Mouse (Mus musculus) hematopoietic stem cell, adult 5-6 weeks (primary cell): Measurements from ENCODE around the gene 4930562C15Rik. TPM values are rescaled to one million over a fixed set of nuclear protein-coding genes. Genes with fewer than 3 reads are reported as not detected.
A peak's percentile ranks its signal among the peaks of the same experiment; 100 is the strongest.

ENCODE experiments used
- ATAC-seq, 2 experiments: fragments of 125-278 bp in 1 of 2; replicated peaks in 1 of 2; 2 replicates each; pipeline ENCODE4 v1.8.0; 2016 to 2017; ENCODE audit warnings: inconsistent platforms in 2 of 2, mild to moderate bottlenecking in 2 of 2, moderate number of reproducible peaks in 2 of 2, low read depth in 1 of 2, moderate TSS enrichment in 1 of 2; ENCODE audit not compliant: low FRiP score in 2 of 2, poor library complexity in 2 of 2, severe bottlenecking in 2 of 2, insufficient read depth in 1 of 2, low TSS enrichment in 1 of 2
- total RNA-seq: library from RNA; stranded (forward); fragments of 172-1452, 232-1000 nt; gene quantifications from 2 replicates; pipeline ENCODE4 v1.2.3, GENCODE M21; 2017

4930562C15Rik gene
- total RNA-seq, 1 experiment from 2014 or later: 3.4 TPM

GRCm38 (mm10) chr16:4904878-4905277 lies 69.7 kb downstream of the 4930562C15Rik start:
- no peak for ATAC-seq

GRCm38 (mm10) chr16:4905591-4905990 lies 70.4 kb downstream of the 4930562C15Rik start:
- ATAC-seq: no peak

- no peak for ATAC-seq
Measured at GRCm38 (mm10) chr16:4906559-4906958, 71.3 kb downstream of the 4930562C15Rik start.

- ATAC-seq: no peak
Measured at GRCm38 (mm10) chr16:4907386-4907785, 72.2 kb downstream of the 4930562C15Rik start.

GRCm38 (mm10) chr16:4907972-4908371 lies 72.8 kb downstream of the 4930562C15Rik start:
- peak; percentile 65 to 75; a peak in 3 of 4 replicates for ATAC-seq

GRCm38 (mm10) chr16:4909745-4910144 lies 74.5 kb downstream of the 4930562C15Rik start:
- ATAC-seq: no peak

- ATAC-seq: no peak
Measured at GRCm38 (mm10) chr16:4910758-4911157, 75.5 kb downstream of the 4930562C15Rik start.

GRCm38 (mm10) chr16:4912074-4912648 lies 76.9 kb downstream of the 4930562C15Rik start:
- ATAC-seq: no peak

GRCm38 (mm10) chr16:4912907-4913782 lies 77.9 kb downstream of the 4930562C15Rik start:
- ATAC-seq: peak; percentile 54 to 66

GRCm38 (mm10) chr16:4913783-4914735 lies 78.8 kb downstream of the 4930562C15Rik start:
- ATAC-seq: peak; percentile 61 to 65

GRCm38 (mm10) chr16:4915931-4916330 lies 80.7 kb downstream of the 4930562C15Rik start:
- no peak for ATAC-seq

- no peak for ATAC-seq
Measured at GRCm38 (mm10) chr16:4916608-4917007, 81.4 kb downstream of the 4930562C15Rik start.

Other genes starting within 250 kb of the 4930562C15Rik start
- 1.7 and 4.3 TPM in 2 replicates for gene Glis2, start 240.7 kb upstream of the 4930562C15Rik start, total RNA-seq
- 37.6 and 53.7 TPM in 2 replicates for gene Pam16, start 210.4 kb upstream of the 4930562C15Rik start, total RNA-seq
- 0.89 and 1.8 TPM in 2 replicates for gene Vasn, start 195.5 kb upstream of the 4930562C15Rik start, total RNA-seq
- 55.2 and 76.0 TPM in 2 replicates for gene Dnaja3, start 195.4 kb upstream of the 4930562C15Rik start, total RNA-seq
- gene Coro7, start 155.6 kb upstream of the 4930562C15Rik start, total RNA-seq: 65.0 and 67.3 TPM in 2 replicates
- 56.7 and 84.0 TPM in 2 replicates for gene Nmral1, start 116.1 kb upstream of the 4930562C15Rik start, total RNA-seq
- 104 and 109 TPM in 2 replicates for gene Hmox2, start 109.1 kb upstream of the 4930562C15Rik start, total RNA-seq
- gene Cdip1, start 45.1 kb upstream of the 4930562C15Rik start, total RNA-seq: 15.6 and 19.4 TPM in 2 replicates
- 24.3 and 40.4 TPM in 2 replicates for gene Ubald1, start 44.9 kb downstream of the 4930562C15Rik start, total RNA-seq
- 16.5 and 26.0 TPM in 2 replicates for gene Mgrn1, start 50.8 kb downstream of the 4930562C15Rik start, total RNA-seq
- 12.8 and 22.6 TPM in 2 replicates for gene Nudt16l1, start 103.3 kb downstream of the 4930562C15Rik start, total RNA-seq
- gene Anks3, start 128.8 kb downstream of the 4930562C15Rik start, total RNA-seq: 26.9 and 30.8 TPM in 2 replicates
- gene Sept12, start 162.4 kb downstream of the 4930562C15Rik start, total RNA-seq: not detected in 2 replicates
- not detected in 2 replicates for gene Smim22, start 171.9 kb downstream of the 4930562C15Rik start, total RNA-seq
- gene Rogdi, start 178.1 kb downstream of the 4930562C15Rik start, total RNA-seq: 5.0 and 5.3 TPM in 2 replicates
- 96.6 and 102 TPM in 2 replicates for gene Glyr1, start 214.4 kb downstream of the 4930562C15Rik start, total RNA-seq
- 51.5 and 57.7 TPM in 2 replicates for gene Ubn1, start 214.6 kb downstream of the 4930562C15Rik start, total RNA-seq